Mouse (Mus musculus): ENCODE data around the gene Adprh.

- TF ChIP-seq POLR2A (IDR thresholded peaks at IDR 0.05; ENCODE audit: insufficient read depth, low read depth, low read length) (no peak), CTCF (IDR thresholded peaks at IDR 0.05) (no peak)
Measured at GRCm38 (mm10) chr16:38406293-38406692, 46.2 kb downstream of the Adprh start.

Measured in heart, adult 2 months (tissue).